Mouse (Mus musculus): ENCODE data around the gene Tspear.
"Not testable (repeated sequence)": the region's sequence is repeated elsewhere in the genome, so short reads cannot be mapped to it uniquely, and the experiment has no call there.

Gene Tspear

DNA sequence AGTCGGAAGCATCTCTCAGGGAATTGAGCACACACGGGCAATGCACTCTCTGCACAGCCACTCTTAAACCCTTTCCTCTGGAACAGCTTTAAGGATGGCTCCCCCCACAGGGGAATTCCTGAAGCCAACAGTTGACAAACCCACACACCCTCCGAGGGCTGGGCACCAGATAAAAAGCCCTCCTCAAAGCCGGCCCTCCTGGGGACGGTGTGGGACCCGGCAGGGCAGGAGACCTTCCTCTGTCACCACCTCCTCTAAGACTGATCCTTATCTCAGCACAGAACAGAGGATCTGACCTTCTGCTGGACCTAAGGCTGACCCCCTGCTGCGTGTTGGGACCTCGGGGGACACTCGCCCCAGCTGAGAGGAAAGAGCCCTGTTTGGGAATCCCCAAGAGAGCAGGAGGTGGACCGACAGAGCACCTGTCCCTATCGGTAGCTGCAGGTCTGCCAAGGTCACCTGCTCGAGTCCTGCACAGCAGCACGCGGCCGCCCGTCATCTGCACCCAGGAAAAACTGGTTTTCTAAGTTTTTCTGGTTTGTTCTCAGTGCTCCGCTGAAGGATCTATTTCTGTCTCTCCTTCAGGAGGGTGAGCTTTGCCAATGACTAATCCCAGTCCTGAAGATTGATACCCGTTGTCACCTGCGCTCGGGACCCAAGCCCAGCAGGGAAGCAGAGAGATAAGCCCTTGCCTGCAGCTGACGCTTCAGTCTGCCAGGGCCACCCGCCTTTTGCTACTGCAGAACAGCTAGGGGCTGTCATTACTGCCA is at the start of gene Tspear:
Tspear (plus strand) TSS at position 675 of the 770 bp plus-strand sequence.
- no peak for DNase-seq (ENCODE audit: low spot score in 2 of 2)

DNA sequence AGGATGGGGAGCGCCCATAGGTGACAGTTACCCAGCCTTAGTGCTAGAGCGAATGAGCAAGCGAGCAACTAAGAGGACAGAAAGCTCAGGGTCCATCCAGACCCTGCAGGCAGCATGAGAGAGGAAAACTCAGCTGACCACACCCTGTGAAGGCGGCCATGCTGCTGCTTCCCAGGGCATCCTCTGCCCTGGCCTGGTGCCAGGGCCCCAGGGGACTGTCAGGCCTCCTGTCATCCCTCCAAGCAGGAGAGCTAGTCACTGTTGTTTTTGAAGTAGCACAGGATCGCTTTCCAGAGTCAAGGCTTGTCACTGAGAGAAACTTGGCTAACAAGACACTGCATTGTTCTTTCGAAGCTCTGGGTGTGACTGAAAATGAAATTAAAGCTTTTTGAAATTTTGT is 47.4 kb upstream of the Tspear start:
- DNase-seq (ENCODE audit: low spot score in 2 of 2) = no peak

DNA sequence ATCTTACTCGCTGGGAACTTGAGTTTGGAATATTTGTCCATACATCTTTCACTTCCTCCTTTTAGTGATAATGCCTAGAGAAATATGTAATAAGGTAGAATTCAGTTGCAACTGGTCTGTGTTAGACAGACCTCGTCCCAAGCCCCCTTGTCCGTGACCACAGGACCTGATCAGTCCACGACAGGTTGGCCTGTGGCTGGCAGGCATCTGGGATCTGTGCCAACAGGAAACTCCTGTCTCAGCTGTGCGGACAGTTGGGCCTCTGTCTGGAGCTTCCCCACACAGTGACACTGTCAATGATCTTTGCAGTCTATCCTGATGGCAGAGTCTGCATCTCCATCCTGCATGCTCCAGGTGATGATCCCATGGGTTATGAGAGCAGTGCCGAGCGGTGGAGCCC is 43.2 kb upstream of the Tspear start:
- DNase-seq (ENCODE audit: low spot score in 2 of 2) = no peak

DNA sequence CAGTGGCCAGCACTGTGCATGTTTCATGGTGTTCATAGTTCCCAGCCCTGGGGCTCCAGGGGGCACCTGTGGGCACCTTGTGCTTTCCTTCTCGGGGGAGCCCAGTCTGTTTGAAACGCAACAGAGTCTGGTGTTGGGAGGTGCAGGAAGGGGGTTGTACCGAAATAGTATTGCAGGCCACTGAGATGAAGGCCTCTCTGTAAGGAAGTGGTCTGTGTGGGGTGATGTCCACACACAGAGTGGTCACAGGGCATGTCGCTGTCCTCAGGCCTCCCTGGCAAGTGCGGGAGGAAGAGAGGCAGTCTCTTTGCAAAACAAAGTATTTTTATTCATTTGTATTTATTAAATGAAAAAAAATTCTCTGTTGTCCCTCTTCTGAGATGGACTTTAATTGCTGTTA is 40.8 kb upstream of the Tspear start:
- DNase-seq (ENCODE audit: low spot score in 2 of 2) = no peak

DNA sequence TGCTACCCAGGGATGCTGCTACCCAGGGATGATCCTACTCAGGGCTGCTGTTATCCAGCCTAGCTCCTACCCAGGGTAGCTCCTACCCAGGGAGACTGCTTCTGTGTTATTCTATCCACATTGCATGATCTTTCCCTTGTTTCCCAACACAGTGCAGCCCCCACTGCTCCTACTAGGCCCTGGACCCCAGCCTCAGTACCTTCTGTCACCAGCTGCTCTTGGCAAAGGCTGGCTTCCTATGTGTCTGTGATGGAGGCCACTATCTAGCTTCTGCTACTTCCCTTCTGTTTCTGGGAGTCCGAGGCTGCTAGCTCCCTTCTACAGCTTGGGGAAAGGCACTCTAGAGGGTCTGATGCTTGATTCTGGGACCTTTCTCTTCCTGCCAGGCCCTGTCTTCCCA is 38.9 kb upstream of the Tspear start:
- no peak for DNase-seq (ENCODE audit: low spot score in 2 of 2)

DNA sequence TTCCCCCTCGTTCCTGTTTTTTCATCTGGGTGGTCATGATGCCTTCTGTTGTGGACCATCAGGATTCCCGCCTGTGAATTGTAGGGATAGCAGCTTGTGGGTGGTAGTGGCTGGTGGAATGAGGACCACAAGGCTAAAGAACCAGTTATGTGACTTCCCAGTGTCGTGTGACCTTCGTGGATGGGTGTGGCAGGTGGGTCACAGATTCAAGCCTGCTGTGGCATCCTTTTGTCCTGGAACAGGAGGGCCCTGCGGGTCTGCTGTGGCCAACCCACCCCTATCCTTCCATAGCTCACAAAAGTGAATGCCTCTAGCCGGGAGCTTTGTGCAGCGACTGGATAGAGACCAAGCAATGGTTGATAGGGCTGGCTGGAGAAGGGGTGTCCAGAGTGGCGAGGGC is 38.5 kb upstream of the Tspear start:
- DNase-seq (ENCODE audit: low spot score in 2 of 2) = no peak

DNA sequence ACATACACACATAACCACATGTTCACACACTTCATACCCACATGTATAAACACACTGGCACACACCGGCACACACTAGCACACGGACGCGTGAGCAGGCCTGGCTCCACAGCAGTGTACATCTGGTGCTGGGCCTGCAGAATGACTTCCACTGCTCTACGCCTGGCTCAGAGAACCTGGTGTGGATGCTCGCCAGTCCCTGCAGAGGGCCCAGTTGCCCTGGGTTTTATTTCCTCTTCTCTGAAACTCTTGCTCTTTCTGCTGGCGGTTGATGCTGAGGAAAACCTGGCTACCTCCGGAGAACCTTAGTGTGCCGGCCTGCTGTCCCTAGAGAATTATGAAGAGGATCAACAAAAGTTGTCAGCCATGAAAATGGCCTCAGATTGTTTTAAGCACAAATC is 34.3 kb upstream of the Tspear start:
- no peak for DNase-seq (ENCODE audit: low spot score in 2 of 2)

DNA sequence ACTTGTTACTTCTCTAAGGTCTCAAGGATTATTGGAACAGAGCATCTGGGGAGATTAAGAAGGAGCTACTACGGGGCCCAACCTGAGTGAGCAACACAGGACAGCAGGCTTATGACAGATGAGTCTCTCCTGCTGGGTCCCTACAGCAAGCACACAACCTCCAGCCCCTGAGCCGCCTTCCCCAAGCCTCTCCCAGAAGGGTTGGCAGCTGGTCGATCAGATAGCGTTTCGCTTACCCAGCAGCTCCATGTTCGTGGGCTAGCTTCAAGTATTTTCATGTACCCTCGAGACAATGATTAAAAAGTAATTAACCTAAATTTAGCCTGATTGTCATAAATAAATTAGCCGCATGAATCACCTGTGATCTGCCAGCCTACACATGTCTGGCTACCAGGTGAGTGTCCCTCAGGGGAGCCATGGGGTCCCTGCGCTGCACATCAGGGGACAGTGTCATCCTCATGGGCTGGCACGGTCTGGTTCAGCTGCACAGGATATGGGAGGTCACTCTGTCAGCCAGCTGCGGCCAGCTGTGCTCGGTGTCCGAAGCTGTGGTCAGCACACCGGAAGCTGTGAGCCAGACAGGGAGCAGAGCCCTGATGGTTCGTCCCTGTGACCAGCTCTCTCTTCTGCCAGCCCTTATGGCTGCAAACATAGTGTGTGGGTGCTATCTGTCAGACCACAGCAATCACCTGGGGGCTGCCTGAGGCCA is 27.9 kb upstream of the Tspear start:
- DNase-seq (ENCODE audit: low spot score in 2 of 2) = no peak

DNA sequence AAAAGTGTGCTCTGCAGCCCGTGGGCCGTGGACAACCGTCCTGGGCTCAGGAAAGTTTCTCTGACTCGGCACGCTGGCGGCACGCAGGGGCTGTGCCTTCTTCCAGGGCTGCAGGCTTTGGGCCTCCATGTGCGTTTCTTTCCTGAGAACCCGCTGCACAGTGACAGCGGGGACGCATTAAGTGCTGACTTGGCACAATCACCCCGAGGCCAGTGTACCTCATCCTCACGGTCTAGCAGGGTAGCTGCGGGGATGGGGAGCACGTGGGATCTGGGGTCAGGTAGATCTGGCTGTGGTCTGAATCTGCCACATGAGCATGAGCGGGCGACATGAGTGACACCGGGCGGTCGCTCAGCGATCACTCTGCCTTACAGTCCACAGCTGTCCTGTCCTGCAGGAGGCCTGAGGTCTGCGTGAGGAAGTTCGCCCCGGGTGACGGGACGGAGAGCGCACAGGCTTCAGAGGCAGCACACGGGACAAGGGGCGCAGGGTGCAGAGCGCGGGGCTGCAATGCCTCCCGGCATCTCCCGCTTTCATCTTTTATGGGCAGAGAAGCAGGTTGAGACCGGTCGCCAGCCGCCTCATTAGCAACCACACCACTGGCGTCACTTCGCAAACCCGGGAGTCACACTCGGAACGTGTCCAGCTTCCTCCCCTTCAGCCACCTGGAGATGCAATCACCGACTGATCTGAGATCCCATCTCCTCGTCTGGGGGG is 22.3 kb upstream of the Tspear start:
- no peak for DNase-seq (ENCODE audit: low spot score in 2 of 2)

DNA sequence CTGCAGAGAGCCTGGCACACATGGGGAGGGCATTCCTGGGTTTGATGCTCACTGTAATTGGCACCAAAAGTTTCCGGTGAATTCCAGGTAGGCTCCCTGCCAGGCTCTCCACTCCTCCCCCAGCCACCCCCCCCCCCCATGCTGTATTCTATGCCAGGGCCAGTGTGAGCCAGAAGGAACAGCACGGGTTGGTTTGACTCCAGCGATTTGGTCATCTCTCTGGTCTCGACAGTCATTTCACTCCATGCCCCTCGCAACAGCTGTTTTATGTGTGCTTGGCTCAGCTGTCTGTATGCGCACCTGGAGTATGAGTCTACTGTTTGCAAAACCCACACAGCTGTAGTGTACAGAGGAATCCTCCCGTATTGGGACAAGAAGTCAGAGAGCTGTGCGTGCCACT is 20.0 kb upstream of the Tspear start:
- DNase-seq (ENCODE audit: low spot score in 2 of 2) = no peak

DNA sequence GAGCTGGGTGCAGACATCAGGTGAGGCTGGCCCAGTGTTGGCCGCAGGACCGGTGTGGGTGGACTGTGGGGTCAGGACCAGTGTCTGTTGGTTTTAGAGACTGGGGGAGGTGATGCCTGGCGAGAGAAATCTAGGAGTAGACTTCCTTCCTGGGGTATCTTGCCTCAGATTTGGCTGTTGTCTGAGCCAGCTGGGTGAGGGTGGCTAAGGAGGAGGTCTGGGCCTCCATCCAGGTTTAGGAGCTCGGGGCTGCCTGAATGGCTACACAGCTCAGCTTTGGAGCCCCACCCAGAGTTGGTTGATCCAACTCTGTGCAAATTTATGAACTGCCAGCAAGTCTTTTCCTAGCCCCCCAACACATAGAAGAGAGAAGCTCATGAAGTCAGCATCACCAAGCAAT is 19.0 kb upstream of the Tspear start:
- no peak for DNase-seq (ENCODE audit: low spot score in 2 of 2)

DNA sequence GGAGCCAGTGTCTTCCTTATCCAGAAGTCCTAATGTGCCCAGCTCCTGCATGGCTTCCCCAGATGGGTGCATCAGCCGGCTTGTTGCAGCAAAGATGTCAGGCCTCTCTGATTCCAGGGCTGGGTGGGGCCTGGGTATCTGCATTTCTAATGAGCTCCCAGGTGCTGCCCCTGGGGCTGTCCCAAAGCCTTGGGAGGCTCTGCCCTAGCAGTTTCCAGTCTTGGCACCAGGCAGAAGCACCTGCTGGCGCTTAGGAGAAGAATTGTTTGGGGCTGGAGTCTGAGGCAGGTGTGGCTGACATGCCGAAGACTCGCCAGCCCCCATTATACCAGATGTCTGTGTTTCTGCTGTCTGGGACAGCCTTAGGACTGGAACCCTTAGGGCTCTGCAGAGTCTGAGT is 15.7 kb upstream of the Tspear start:
- no peak for DNase-seq (ENCODE audit: low spot score in 2 of 2)

DNA sequence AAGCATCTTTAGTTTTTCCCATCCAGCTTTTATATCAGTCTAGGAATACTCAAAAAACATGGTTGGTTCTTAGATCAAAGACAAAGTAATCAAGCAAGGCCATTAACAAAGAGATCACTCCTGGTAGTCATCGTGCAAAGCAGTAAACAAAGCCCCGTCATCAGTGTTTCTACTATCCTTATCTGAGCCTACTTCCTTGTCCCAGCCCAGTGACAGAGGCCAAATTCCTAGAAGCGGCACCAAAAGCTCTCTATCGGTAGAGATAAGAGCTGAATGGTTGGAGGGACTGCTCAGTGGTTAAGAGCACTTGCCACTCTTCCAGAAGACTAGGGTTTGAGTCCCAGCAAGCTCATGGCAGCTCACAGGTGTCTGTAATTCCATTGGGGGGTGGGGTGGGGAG is 14.8 kb upstream of the Tspear start:
- no peak for DNase-seq (ENCODE audit: low spot score in 2 of 2)

DNA sequence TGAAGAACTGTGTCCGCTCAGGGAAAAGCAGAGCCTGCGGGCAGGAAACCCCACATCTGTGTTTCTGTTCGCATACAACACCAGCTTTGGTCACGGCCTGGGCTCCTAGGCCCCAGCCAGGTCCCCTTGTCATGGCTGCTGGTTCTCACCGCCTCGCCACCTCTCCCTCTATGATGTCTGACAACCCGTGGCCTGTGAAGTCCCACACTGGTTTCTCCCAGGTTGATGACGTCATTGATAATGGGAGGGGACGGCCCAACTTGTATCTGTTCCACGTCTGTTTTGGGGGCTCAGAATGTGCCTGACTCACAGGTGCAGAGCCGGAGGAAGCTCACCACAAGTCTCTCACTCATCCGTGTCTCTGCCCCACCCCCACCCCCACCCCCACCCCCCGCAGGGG is 12.6 kb upstream of the Tspear start:
- no peak for DNase-seq (ENCODE audit: low spot score in 2 of 2)

DNA sequence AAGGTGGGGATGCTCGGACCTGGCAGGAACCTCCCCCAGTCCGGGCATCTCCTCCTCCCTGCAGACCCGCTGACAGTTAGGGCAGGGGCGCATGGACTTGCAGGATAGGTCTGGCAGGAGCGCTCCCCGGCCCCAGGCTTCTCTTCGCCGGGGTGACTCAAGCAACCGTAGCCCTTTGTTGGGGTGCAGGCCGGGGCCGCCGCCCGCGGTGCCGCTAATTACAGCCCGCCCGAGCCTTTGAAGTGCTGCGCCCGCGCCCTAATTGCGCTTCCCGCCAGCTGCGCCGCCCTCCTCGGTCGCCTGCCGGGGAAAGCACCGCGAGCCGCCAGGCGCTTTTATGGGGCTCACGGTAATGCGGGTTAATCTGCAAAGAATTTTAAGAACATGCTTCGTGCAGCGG is 8.8 kb upstream of the Tspear start:
- DNase-seq (ENCODE audit: low spot score in 2 of 2) = no peak

DNA sequence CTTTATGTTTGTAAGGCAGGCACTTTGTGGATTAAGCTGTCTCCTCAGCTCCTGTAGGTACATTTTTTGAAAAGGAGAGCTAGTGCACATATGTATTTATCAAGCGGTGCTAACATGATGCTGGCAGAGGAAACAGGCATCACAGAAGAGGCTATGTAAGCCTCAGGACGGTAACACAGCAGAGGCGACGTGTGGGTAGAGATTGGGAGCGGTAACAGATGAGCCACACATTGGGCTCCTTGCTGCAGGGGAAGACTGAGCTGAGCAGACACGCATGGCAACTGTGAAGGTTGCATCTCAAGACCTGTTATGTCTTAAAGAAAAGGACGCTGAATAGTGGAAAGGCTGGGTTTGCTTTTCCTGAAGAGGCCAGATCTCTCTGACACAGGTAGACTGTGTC is 3.4 kb upstream of the Tspear start:
- DNase-seq (ENCODE audit: low spot score in 2 of 2) = no peak

DNA sequence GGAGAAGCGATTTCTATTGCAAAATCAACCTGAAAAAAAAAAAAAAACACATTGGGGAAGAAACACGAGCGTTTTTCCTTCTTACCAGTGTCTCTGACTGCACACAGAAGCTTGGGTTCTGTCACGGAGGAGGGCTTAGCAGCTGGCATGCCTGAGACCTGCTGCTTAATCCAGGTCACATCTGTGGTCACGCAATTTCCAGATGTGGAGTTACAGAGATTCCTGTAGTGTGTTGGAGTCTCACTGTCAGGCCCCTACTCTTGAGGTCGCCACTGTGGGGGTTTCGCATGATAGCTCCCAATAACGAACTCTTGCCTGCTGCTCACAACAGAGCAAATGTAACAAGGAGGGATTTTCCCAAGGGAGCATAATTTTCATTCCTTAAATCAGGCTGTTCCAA is 2.2 kb upstream of the Tspear start:
- DNase-seq (ENCODE audit: low spot score in 2 of 2) = no peak

DNA sequence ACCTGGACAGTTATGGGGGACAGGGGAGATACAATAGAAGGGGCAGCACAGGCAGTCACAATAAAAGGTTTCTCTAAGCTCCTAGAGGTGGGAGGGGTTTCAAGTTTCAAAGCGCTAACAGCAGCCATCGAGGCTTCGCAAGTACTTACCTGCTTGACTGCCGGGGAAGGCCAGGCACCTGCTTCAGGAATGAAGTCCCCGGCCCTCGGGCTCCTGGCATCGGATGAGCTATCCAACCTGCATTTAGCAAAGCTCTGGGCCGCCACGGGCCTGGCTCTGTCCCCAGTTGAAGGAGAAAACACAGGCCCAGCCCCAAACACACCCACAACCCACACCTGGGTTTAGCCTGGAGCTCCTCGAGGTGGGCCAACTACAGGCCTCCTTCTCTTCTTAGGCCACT is 652 bp downstream of the Tspear start:
- DNase-seq (ENCODE audit: low spot score in 2 of 2) = no peak

DNA sequence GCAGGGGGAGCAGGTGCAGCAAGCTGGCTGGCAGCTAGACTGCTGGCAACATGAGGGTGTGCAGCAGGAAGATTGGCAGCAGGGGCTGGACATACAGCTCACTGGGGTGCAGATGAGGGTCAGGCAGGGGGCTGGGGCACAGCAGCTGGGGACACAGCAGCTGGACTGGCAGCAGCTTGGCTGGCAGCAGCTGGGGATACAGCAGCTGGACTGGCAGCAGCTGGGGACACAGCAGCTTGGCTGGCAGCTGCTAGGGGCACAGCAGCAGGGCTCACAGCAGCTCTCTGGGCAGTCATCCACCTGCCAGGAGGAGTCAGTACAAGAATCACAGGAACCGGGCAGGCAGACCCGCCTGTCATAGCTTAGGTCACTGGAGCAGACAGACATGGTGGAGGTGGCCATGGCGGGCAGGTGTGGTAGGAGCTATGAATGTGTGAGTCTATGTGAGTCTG is 4.0 kb downstream of the Tspear start, which contains the start of gene Gm19402:
Gm19402 (minus strand) TSS at position 402 of the 452 bp plus-strand sequence.
- DNase-seq (ENCODE audit: low spot score in 2 of 2) = not testable (repeated sequence)

DNA sequence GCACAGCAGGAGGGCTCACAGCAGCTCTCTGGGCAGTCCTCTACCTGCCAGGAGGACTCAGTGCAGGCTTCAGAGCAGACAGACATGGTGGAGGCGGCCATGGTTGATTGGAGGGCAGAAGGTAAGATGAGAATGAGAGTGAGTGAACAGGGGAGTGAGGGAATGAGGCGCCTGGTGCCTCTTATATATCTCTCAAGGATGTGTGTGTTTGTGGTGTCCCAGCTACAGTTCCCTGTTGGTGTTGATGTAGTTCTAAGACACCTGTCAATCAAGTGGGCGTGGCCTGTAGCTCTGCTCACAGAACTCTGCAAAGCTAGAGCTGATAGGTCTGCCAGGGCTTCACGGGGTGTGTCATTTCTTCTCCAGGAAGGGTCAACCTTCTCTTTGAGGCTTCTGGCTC is 10.8 kb downstream of the Tspear start, which contains the start of gene Gm9508:
Gm9508 (minus strand) TSS at position 101 of the 400 bp plus-strand sequence.
- DNase-seq (ENCODE audit: low spot score in 2 of 2) = no peak

DNA sequence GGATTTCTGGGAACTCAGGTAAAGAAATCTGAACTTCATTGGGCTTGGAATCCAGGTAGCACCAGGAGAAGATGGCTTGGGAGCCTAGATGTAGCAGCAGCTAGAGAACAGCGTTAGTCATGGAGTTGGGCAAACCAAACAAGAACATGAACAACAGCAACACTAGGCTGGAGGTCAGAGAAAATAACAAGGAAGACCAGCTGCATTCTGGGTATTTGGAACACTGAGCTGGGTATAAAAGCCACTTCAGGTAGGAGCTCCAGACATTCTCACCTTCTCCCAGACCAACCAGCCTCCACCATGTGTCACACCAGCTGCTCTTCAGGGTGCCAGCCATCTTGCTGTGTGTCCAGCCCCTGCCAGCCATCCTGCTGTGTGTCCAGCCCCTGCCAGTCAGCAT is 20.0 kb downstream of the Tspear start, which contains the start of gene Gm10272:
Gm10272 (plus strand) TSS at position 301 of the 400 bp plus-strand sequence.
- no peak for DNase-seq (ENCODE audit: low spot score in 2 of 2)

DNA sequence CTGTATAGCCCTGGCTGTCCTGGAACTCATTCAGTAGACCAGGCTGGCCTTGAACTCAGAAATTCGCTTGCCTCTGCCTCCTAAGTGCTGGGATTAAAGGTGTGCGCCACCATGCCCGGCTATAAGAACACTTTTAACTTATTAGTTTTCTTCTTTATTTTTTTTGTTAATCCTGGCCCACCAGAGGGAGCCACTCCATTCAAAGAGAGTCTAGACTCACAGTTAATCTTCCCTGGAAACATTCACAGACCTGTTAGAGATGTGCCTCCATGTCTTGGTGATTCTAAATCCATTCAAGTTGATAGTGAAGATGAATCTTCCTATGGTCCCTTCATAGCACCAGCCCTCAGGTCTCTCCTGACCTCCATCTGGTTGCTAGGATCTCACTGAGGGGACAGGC is 23.5 kb downstream of the Tspear start:
- no peak for DNase-seq (ENCODE audit: low spot score in 2 of 2)
